Mouse (Mus musculus): Measurements from ENCODE around the gene Vmn2r48. TPM values are rescaled to one million over a fixed set of nuclear protein-coding genes. Genes with fewer than 3 reads are reported as not detected.

Gene Vmn2r48
- under 1 TPM in 1 of 2 experiments, not detected in 1; 0.55 TPM for polyA plus RNA-seq (2017; shearing (Covaris generic))

DNA sequence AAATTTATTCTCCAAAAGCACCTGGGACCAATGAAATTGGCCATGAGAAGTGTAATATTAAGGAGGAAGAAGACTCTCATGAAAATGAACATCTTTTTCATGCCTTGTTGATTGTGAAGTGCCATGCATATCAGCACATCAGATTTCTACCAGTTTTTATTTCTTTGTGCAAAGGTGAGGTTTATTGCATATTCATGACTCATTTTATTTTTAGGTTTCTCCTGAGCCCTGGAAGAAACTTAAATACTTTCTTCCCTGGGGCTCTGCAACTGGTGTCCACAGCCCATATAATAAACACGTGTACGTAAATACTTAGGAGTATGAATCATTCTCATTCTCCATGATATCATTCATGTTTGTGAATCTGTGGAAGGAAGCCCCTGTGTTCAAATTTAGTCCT lies at the start of gene Vmn2r48:
TSS of gene Vmn2r48 (minus strand) at position 101 of the 400 bp plus-strand sequence.

DNA sequence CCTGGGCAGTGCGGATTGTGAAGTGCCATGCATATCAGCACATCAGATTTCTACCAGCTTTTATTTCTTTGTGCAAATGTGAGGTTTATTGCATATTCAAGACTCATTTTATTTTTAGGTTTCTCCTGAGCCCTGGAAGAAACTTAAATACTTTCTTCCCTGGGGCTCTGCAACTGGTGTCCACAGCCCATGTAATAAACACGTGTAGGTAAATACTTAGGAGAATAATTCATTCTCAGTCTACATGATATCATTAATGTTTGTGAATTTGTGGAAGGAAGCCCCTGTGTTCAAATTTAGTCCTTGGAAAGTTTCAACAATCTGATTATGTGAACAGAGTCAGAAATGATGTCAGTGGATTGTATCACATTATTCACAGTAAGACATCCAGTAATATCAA lies 38.8 kb upstream of the Vmn2r48 start, which contains the start of gene Vmn2r49:
TSS of gene Vmn2r49 (minus strand) at position 101 of the 400 bp plus-strand sequence.

Other genes with a start within 250 kb of the Vmn2r48 start
- gene Vmn2r46, start 183.0 kb downstream of the Vmn2r48 start, polyA plus RNA-seq (2017; shearing (Covaris generic)): not detected
- gene Vmn2r47, start 112.3 kb downstream of the Vmn2r48 start, polyA plus RNA-seq (2017; shearing (Covaris generic)): not detected
- gene Vmn2r49, start 38.7 kb upstream of the Vmn2r48 start, polyA plus RNA-seq (2017; shearing (Covaris generic)): under 1 TPM; 0.29 to 0.54 TPM
- gene Vmn2r50, start 99.7 kb upstream of the Vmn2r48 start, polyA plus RNA-seq (2017; shearing (Covaris generic)): under 1 TPM in 1 of 2 experiments, not detected in 1; 0.23 TPM
- under 1 TPM in 1 of 2 experiments, not detected in 1; 0.50 TPM for gene Vmn2r51, start 152.2 kb upstream of the Vmn2r48 start, polyA plus RNA-seq (2017; shearing (Covaris generic))
- gene Vmn2r52, start 223.0 kb upstream of the Vmn2r48 start, polyA plus RNA-seq (2017; shearing (Covaris generic)): 1 to 10 TPM in 1 of 2 experiments, under 1 TPM in 1; 0.22 to 1.3 TPM

All from inflammation-experienced regulatory T-cells (primary cell).